ENCODE assay signal across 8 mouse cellular contexts in genomic region chr13:23269681-23270080, GRCm38 (mm10). TPM values are rescaled to one million over a fixed set of nuclear protein-coding genes. Genes with fewer than 3 reads are reported as not detected.
A peak's percentile ranks its signal among the peaks of the same experiment; 100 is the strongest.
DNase-seq lines count a peak whose midpoint lies in the region; ATAC-seq lines count a peak whose summit lies in the region.

No protein-coding gene starts in this region.

- 19% methylated on average over 11 of the region's 11 CpGs for WGBS in heart, embryonic 13.5 days
- 23% methylated on average over 11 of the region's 11 CpGs for WGBS in hindbrain, embryonic 11.5 days
- WGBS in midbrain, embryonic 12.5 days, result 30% methylated on average over 11 of the region's 11 CpGs

- no peaks in the 10 kb centered on the region for H3K9me3 ChIP-seq in heart, embryonic 13.5 days
- no peaks in the 10 kb centered on the region for H3K9me3 ChIP-seq in hindbrain, embryonic 11.5 days (ENCODE audit: control insufficient read depth, low read length)
- no peaks in the 10 kb centered on the region for H3K9me3 ChIP-seq in midbrain, embryonic 12.5 days

- no peaks in the 10 kb centered on the region for H3K36me3 ChIP-seq in heart, embryonic 13.5 days
- H3K36me3 ChIP-seq in hindbrain, embryonic 11.5 days (ENCODE audit: control insufficient read depth, insufficient read depth, low read length), result no peaks in the 10 kb centered on the region
- H3K36me3 ChIP-seq in midbrain, embryonic 12.5 days, result no peaks in the 10 kb centered on the region

- no peak overlapping the region for H3K27ac ChIP-seq in heart, embryonic 13.5 days (replicated peaks)
- H3K27ac ChIP-seq in hindbrain, embryonic 11.5 days (ENCODE audit: low read depth, low read length), result no peak overlapping the region
- no peak overlapping the region for H3K27ac ChIP-seq in midbrain, embryonic 12.5 days (replicated peaks)

- peak overlapping the region; percentile 71 for H3K4me2 ChIP-seq in heart, embryonic 13.5 days
- H3K4me2 ChIP-seq in hindbrain, embryonic 11.5 days (replicated peaks; ENCODE audit: low read depth, low read length), result peak overlapping the region; percentile 39
- H3K4me2 ChIP-seq in midbrain, embryonic 12.5 days (replicated peaks), result peak overlapping the region; percentile 49

- ATAC-seq in heart, embryonic 13.5 days (ENCODE audit: extremely low read depth, insufficient number of reproducible peaks, low FRiP score, low TSS enrichment), result no peak
- ATAC-seq in hindbrain, embryonic 11.5 days (ENCODE audit: low FRiP score), result no peak
- no peak for ATAC-seq in midbrain, embryonic 12.5 days (ENCODE audit: low FRiP score, low read depth)

- peak overlapping the region; percentile 61 for H3K9ac ChIP-seq in heart, embryonic 13.5 days
- no peak overlapping the region for H3K9ac ChIP-seq in hindbrain, embryonic 11.5 days (ENCODE audit: low read depth, low read length)
- no peak overlapping the region for H3K9ac ChIP-seq in midbrain, embryonic 12.5 days (replicated peaks)

- peak overlapping the region; percentile 42 for H3K4me3 ChIP-seq in heart, embryonic 13.5 days
- H3K4me3 ChIP-seq in hindbrain, embryonic 11.5 days (ENCODE audit: low read depth, low read length), result peak overlapping the region; percentile 32
- H3K4me3 ChIP-seq in midbrain, embryonic 12.5 days, result peak overlapping the region; percentile 38

- peaks cover 6% of the 10 kb centered on the region; the same call in 1 of the 2 replicates for H3K27me3 ChIP-seq in heart, embryonic 13.5 days (replicated peaks)
- H3K27me3 ChIP-seq in hindbrain, embryonic 11.5 days (ENCODE audit: control insufficient read depth, insufficient read depth, low read length), result no peaks in the 10 kb centered on the region
- no peaks in the 10 kb centered on the region for H3K27me3 ChIP-seq in midbrain, embryonic 12.5 days

- DNase-seq in heart, adult 11 months, result no peak
- peak; percentile 9 for DNase-seq in ZHBTc4 (ENCODE audit: low read depth, low spot score)
- peak; percentile 23 for DNase-seq in hindbrain, embryonic 11.5 days (ENCODE audit: low spot score)
- no peak for DNase-seq in adrenal gland, postnatal 10 days
- DNase-seq in spleen, adult 18-20 months, result no peak
- DNase-seq in adrenal gland, adult 8-10 months, result no peak

- H3K4me1 ChIP-seq in heart, embryonic 13.5 days, result peaks cover 11% of the 10 kb centered on the region; the same call in 1 of the 2 replicates
- H3K4me1 ChIP-seq in hindbrain, embryonic 11.5 days (replicated peaks; ENCODE audit: control insufficient read depth, insufficient read depth, low read length), result no peaks in the 10 kb centered on the region
- 0 out of 2 replicates have a peak, but pooled peaks cover 6% of the 10 kb centered on the region for H3K4me1 ChIP-seq in midbrain, embryonic 12.5 days

RNA-seq across cellular contexts. Expression of gene Vmn1r223, which starts 22.7 kb away (rescaled TPM):
- polyA plus RNA-seq in heart, embryonic 13.5 days (2015; fragmentation: Nextera tagmentation; extraction: Ambion mirVana), result not detected in 2 replicates
- polyA plus RNA-seq in hindbrain, embryonic 11.5 days (2014; fragmentation: Nextera tagmentation; extraction: Ambion mirVana), result not detected in 2 replicates
- not detected in 2 replicates for polyA plus RNA-seq in midbrain, embryonic 12.5 days (2016; fragmentation: Nextera tagmentation; extraction: Ambion mirVana)
- not detected for total RNA-seq in adrenal gland, postnatal 10 days (2021)
- total RNA-seq in adrenal gland, adult 8-10 months (2022), result not detected

RNA-seq across cellular contexts. Expression of gene Vmn1r222, which starts 33.9 kb away (rescaled TPM):
- not detected in 2 replicates for polyA plus RNA-seq in heart, embryonic 13.5 days (2015; fragmentation: Nextera tagmentation; extraction: Ambion mirVana)
- polyA plus RNA-seq in hindbrain, embryonic 11.5 days (2014; fragmentation: Nextera tagmentation; extraction: Ambion mirVana), result not detected in 2 replicates
- not detected in 2 replicates for polyA plus RNA-seq in midbrain, embryonic 12.5 days (2016; fragmentation: Nextera tagmentation; extraction: Ambion mirVana)
- not detected for total RNA-seq in adrenal gland, postnatal 10 days (2021)
- total RNA-seq in adrenal gland, adult 8-10 months (2022), result not detected

RNA-seq across cellular contexts. Expression of gene Vmn1r221, which starts 55.8 kb away (rescaled TPM):
- polyA plus RNA-seq in heart, embryonic 13.5 days (2015; fragmentation: Nextera tagmentation; extraction: Ambion mirVana), result not detected in 2 replicates
- not detected in 2 replicates for polyA plus RNA-seq in hindbrain, embryonic 11.5 days (2014; fragmentation: Nextera tagmentation; extraction: Ambion mirVana)
- not detected in 2 replicates for polyA plus RNA-seq in midbrain, embryonic 12.5 days (2016; fragmentation: Nextera tagmentation; extraction: Ambion mirVana)
- total RNA-seq in adrenal gland, postnatal 10 days (2021), result not detected
- not detected for total RNA-seq in adrenal gland, adult 8-10 months (2022)

Comparison
In these comparisons a context has a peak if more than half of its experiments do, and no peak if none do; other contexts are left out.
1. DNase-seq: peak in ZHBTc4 (single experiment) and hindbrain, embryonic 11.5 days (single experiment); none in heart, adult 11 months (single experiment), adrenal gland, postnatal 10 days (single experiment), spleen, adult 18-20 months (0 of 2) and adrenal gland, adult 8-10 months (single experiment).
2. Peak in every context shown above with its lines, with median percentiles within 50 percentile points of each other: H3K4me2 ChIP-seq and H3K4me3 ChIP-seq.